Mouse (Mus musculus) gastrocnemius, postnatal 4 days (tissue): Measurements from ENCODE around the gene Olfr1361. TPM values are rescaled to one million over a fixed set of nuclear protein-coding genes. Genes with fewer than 3 reads are reported as not detected.

Source experiments
- DNase-seq, 2 experiments: peaks; one replicate each; pipeline ENCODE4 v3.0.0; 2021 to 2022; ENCODE audit warnings: low spot score in 2 of 2, mixed read lengths in 2 of 2
- long read RNA-seq, 2 experiments: library from polyadenylated mRNA; stranded (forward); transcript quantifications; one replicate each; pipeline ENCODE4 v2.0.0; 2021
- total RNA-seq, 2 experiments: library from RNA; stranded (reverse); gene quantifications; 2 replicates each; pipeline ENCODE4 v1.2.3; 2021

The Olfr1361 gene
- not detected for total RNA-seq
- long read RNA-seq, experiment 1, result 0 reads
- long read RNA-seq, experiment 2, result 0 reads

DNA sequence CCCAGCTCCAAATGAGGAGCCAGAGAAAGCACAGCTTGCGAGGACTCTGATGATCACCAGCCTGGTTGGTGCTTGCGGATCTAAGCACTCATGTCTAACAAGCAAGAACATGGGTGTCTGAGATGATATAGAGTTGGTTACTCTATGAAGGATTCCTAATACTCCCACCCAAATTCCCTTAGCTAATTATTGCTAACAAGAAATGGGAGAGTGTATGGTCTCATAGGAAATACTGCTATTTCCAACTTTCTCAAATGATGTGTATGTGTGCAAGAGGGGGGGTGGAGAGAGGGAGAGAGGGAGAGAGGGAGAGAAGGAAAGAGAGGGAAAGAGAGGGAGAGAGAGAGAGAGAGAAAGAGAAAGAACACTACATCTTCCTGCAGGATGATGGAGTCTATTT lies at the start of gene Olfr1361:
TSS of gene Olfr1361 (minus strand) at position 101 of the 400 bp plus-strand sequence.
- DNase-seq, result no peak

DNA sequence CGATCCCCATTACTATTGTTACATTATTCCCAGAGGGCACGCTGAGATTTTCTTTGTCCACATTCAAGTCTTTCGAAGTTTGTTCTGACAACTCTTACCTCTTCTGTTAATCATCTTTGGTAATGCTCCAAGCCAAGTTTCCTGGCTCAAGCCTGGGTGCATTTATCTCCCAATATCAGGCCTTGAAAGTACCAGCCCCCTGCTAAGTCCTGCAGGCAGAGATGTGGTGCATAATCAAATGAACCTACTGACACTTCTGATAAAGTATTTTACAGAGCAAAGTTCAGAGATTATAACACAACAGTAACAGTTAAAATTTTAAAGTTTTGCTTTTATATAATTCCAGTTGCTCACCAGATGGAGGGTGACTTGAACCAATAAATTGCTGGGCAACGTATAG lies 48.5 kb upstream of the Olfr1361 start:
- DNase-seq, result no peak

DNA sequence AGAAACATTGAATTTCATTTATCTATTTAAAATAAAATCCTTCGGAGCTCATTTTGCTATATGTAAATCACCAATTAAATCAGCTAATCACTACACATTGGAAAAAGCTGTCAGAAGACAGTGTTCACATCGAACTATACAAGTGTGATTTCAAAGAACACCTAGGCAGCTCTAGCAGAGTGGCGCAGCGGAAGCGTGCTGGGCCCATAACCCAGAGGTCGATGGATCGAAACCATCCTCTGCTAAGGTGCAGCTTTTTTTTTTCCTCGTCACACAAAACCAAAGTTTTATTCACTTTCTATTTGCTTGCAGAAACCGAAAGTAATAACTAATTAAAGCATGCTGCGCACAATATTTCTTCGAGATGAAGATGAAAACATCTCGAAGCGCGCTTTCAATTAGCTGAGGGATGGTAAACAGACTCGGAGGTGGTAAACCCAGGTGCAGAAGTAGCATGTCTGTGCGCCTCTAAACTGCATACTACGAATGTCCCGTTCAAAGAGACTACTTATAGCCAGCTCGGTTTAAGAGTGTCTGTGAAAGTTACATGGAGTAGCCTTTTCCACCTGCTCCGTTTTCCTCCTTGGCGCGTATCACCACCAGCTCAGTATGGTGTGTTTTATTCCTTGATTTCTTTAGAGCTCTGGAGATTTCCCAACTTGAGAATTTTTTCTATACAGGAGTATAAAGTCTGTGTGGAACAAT lies 47.8 kb upstream of the Olfr1361 start:
- peak; percentile 46 to 54 for DNase-seq

DNA sequence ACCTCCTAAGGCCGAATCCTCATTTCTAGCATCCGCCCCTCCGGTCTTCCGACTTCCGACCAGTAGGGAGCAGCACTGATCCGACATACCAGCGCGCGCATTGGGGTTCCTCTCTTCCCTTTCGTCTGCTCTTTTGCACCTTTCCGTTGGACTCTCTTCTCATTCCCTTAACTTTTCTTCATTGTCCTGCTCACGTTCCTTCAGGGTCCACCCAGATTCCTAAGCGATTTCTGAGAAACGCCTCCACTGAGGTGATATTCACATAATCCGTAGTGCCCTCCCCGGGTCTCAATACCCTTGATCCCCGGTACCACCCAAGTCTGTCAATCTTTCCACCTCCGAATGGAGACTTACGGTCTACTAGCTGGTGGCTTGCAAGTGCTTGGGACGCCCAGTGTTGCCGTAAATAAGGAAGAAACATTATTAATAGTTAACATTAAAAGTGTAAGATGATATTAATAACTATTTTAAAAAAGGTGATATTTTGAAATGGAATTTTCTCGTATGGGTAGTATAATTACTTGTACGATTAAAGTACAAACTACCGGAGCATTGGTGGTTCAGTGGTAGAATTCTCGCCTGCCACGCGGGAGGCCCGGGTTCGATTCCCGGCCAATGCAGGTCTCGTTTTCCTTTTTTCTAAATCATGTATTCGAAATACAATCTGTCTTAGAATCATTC lies 47.0 kb upstream of the Olfr1361 start:
- DNase-seq, result peak; percentile 62 to 86

DNA sequence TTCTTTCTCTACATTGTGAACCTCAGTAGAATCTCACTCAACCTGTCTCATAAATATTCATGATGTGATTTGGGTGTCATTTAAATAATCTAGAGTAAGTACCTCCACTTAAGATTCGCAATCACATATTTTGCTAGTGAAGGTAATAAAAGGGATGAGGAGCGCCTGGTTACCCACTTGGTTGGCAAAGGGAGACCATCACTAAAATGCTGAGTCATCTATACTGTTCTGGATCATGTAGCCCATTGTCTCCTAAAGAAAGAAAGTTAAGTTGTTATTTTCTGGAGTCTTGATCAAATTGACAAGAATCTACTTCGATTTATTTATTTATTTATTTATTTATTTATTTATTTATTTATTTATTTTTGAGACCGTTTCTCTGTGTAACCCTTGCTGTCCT lies 43.5 kb upstream of the Olfr1361 start:
- no peak for DNase-seq

DNA sequence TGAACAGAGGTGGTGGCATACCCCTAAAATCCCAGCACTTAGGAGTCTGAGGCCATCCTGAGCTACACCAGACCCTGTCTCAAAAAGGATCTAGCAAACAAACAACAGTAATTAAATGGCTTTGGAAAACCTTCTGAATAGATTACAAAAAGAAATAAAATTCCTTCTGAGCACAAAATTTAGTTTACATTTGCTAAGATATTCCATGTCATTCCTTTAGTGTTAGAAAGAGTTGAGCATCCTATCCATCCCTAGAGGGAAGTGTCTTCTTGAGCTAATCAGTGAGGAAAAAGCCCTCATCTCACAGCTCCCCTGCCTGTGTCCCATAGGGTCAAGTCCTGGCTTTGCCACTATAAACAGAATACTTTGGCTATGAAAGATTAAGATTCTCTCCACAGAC lies 34.6 kb upstream of the Olfr1361 start, which contains the start of gene Olfr1359:
TSS of gene Olfr1359 (plus strand) at position 301 of the 400 bp plus-strand sequence.
- DNase-seq, result no peak

DNA sequence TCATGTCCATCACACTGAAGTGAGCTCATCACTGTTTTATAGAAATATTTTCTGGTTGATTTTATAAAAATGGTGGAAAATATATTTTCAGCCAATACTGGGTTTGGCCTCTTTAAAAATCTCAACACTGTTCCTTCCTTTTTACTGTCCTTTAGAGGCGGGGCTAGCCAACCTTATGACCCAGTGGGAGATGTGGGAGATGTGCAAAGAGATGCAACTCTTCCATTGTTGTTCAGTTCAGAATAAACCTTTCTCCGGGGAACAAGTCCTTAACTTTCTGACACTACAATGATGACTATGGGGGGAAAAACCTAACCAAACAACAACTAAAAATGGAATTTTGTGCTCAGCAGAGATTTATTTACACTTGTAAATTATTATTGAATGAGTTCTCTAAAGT lies 14.1 kb upstream of the Olfr1361 start, which contains the start of gene Olfr1360:
TSS of gene Olfr1360 (minus strand) at position 101 of the 400 bp plus-strand sequence.
- no peak for DNase-seq

DNA sequence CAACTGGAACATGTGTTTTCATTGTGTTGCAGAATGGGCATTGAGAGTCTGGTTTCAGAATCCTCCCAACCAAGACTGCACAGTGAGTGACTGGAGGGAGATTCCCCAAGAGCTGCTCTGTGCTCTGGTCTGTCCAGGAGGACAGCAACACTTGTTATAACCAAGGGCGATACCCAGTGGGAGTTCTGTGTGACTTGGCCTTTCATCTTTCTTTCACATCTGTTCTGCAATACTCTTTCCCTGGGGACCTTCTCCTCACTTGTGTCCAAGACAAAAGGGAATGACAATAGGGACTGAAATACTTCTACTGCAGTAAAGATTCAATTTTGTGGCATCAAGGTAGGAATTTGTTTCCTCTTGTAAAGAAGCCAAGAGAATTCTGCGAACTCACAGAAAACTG lies 20.8 kb downstream of the Olfr1361 start, which contains the start of gene Olfr11:
TSS of gene Olfr11 (minus strand) at position 101 of the 400 bp plus-strand sequence.
- no peak for DNase-seq

DNA sequence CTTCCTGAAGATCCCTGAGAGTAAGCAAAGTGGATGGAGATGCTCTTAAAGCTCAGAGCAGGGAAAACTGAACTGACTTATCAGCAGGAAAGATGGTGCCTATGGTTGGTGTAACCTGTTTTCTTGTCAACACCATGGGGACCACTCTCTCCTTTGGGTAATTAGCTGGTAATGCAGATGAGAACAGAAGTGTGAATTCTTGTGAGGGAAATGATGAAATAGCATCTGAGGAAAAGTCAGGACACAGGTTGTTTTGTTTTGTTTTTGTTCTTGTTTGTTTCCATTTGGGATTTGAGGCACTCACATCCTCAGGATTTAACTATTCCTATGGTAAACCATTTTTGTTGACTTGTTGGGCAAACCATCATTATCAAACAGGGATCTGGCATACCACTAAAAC lies 49.3 kb downstream of the Olfr1361 start, which contains the start of gene Olfr1362:
TSS of gene Olfr1362 (minus strand) at position 101 of the 400 bp plus-strand sequence.
- DNase-seq, result no peak

Other genes starting within 250 kb of the Olfr1361 start
- under 1 TPM; 0.29 to 0.49 TPM for gene Pgbd1, start 222.3 kb downstream of the Olfr1361 start, total RNA-seq
- gene Zscan26, start 209.7 kb downstream of the Olfr1361 start, total RNA-seq, result 10 to 100 TPM; 18.3 to 19.0 TPM
- under 1 TPM; 0.41 to 0.81 TPM for gene Nkapl, start 194.9 kb downstream of the Olfr1361 start, total RNA-seq
- gene Zkscan4, start 184.5 kb downstream of the Olfr1361 start, total RNA-seq, result 1 to 10 TPM; 1.2 to 1.5 TPM
- not detected for gene Gm10065, start 183.9 kb downstream of the Olfr1361 start, total RNA-seq
- gene AK157302, start 168.2 kb downstream of the Olfr1361 start, total RNA-seq, result 10 to 100 TPM; 10.2 to 12.5 TPM
- 10 to 100 TPM; 76.0 to 91.1 TPM for gene Gm11273, start 162.0 kb downstream of the Olfr1361 start, total RNA-seq
- gene Zkscan8, start 132.3 kb downstream of the Olfr1361 start, total RNA-seq, result 10 to 100 TPM; 15.0 to 15.6 TPM
- not detected for gene Olfr1366, start 120.6 kb downstream of the Olfr1361 start, total RNA-seq
- gene Olfr1535, start 103.5 kb downstream of the Olfr1361 start, total RNA-seq, result not detected
- gene Olfr1364, start 81.6 kb downstream of the Olfr1361 start, total RNA-seq, result not detected
- not detected for gene Olfr1362, start 49.4 kb downstream of the Olfr1361 start, total RNA-seq
- gene Olfr11, start 20.9 kb downstream of the Olfr1361 start, total RNA-seq, result not detected
- not detected for gene Olfr1360, start 14.0 kb upstream of the Olfr1361 start, total RNA-seq
- not detected for gene Olfr1359, start 34.7 kb upstream of the Olfr1361 start, total RNA-seq
- gene Hist1h2bl, start 52.8 kb upstream of the Olfr1361 start, total RNA-seq, result 100 to 1,000 TPM; 362 to 482 TPM
- gene Hist1h2ai, start 53.0 kb upstream of the Olfr1361 start, total RNA-seq, result 100 to 1,000 TPM; 297 to 368 TPM
- gene Hist1h3h, start 54.3 kb upstream of the Olfr1361 start, total RNA-seq, result 100 to 1,000 TPM; 508 to 651 TPM
- gene Hist1h2bm, start 58.7 kb upstream of the Olfr1361 start, total RNA-seq, result 100 to 1,000 TPM; 101 to 150 TPM
- gene Hist1h4j, start 71.7 kb upstream of the Olfr1361 start, total RNA-seq, result 10 to 100 TPM; 70.8 to 87.9 TPM
- gene Hist1h4k, start 87.1 kb upstream of the Olfr1361 start, total RNA-seq, result 1,000 to 10,000 TPM in 1 of 2 experiments, 100 to 1,000 TPM in 1; 854 to 1,164 TPM
- 100 to 1,000 TPM; 131 to 185 TPM for gene Hist1h2ak, start 90.4 kb upstream of the Olfr1361 start, total RNA-seq
- 100 to 1,000 TPM; 211 to 286 TPM for gene Hist1h2bn, start 90.7 kb upstream of the Olfr1361 start, total RNA-seq
- 100 to 1,000 TPM; 246 to 294 TPM for gene Hist1h1b, start 117.2 kb upstream of the Olfr1361 start, total RNA-seq
- 100 to 1,000 TPM; 398 to 496 TPM for gene Hist1h3i, start 120.0 kb upstream of the Olfr1361 start, total RNA-seq
- 100 to 1,000 TPM in 1 of 2 experiments, 10 to 100 TPM in 1; 82.7 to 102 TPM for gene Hist1h2an, start 123.8 kb upstream of the Olfr1361 start, total RNA-seq
- 100 to 1,000 TPM; 143 to 201 TPM for gene Hist1h2bp, start 124.1 kb upstream of the Olfr1361 start, total RNA-seq
- gene Hist1h2bq, start 146.8 kb upstream of the Olfr1361 start, total RNA-seq, result 100 to 1,000 TPM; 278 to 369 TPM
- gene Hist1h2ao, start 147.1 kb upstream of the Olfr1361 start, total RNA-seq, result 100 to 1,000 TPM; 431 to 590 TPM
- 100 to 1,000 TPM; 582 to 750 TPM for gene Hist1h4m, start 148.4 kb upstream of the Olfr1361 start, total RNA-seq
- 100 to 1,000 TPM in 1 of 2 experiments, 10 to 100 TPM in 1; 93.9 to 147 TPM for gene Hist1h4n, start 168.8 kb upstream of the Olfr1361 start, total RNA-seq
- gene Hist1h2ap, start 170.1 kb upstream of the Olfr1361 start, total RNA-seq, result 100 to 1,000 TPM; 215 to 300 TPM
- 100 to 1,000 TPM; 275 to 365 TPM for gene Hist1h2br, start 170.4 kb upstream of the Olfr1361 start, total RNA-seq